Mouse (Mus musculus) erythroblast, embryonic 14.5 days (primary cell): ENCODE measurements around the gene Trpm3. TPM values are rescaled to one million over a fixed set of nuclear protein-coding genes. Genes with fewer than 3 reads are reported as not detected.

ENCODE experiments used
- H3K27me3 ChIP-seq: 2 replicates; pipeline ENCODE4 v1.6.1; 2012; ENCODE audit warnings: inconsistent platforms; ENCODE audit not compliant: control insufficient read depth
- H3K36me3 ChIP-seq: 2 replicates; pipeline ENCODE4 v1.6.1; 2012; ENCODE audit warnings: mild to moderate bottlenecking, inconsistent platforms; ENCODE audit not compliant: control insufficient read depth
- H3K4me1 ChIP-seq: 2 replicates; pipeline ENCODE4 v1.6.1; 2012; ENCODE audit warnings: inconsistent platforms; ENCODE audit not compliant: control insufficient read depth
- H3K4me3 ChIP-seq: replicated peaks from 2 replicates; pipeline ENCODE3; 2012; ENCODE audit warnings: moderate library complexity, mild to moderate bottlenecking, inconsistent platforms
- H3K9me3 ChIP-seq: 2 replicates; pipeline ENCODE4 v1.6.1; 2012; ENCODE audit warnings: low read length, inconsistent platforms, mixed read lengths; ENCODE audit not compliant: control insufficient read depth
- GATA1 ChIP-seq: IDR thresholded peaks from 2 replicates; pipeline ENCODE4 v1.6.1; 2012; ENCODE audit warnings: low read length, inconsistent platforms, mixed read lengths
- TAL1 ChIP-seq: IDR thresholded peaks from 3 replicates; pipeline ENCODE4 v1.6.1; 2012; ENCODE audit warnings: low read length, inconsistent platforms, mixed read lengths
- polyA plus RNA-seq: library from polyadenylated mRNA; stranded (reverse); fragments of >175 nt; gene quantifications from 2 replicates; pipeline ENCODE4 v1.2.3, GENCODE M21; 2012

The Trpm3 gene
- polyA plus RNA-seq, 1 experiment, result 0.02 TPM

GRCm38 (mm10) chr19:22338927-22339326 lies 200.1 kb downstream of the Trpm3 start:
- H3K27me3 ChIP-seq, result no peaks in the 10 kb centered on the region
- TF ChIP-seq TAL1, result no peak
- no peak for TF ChIP-seq GATA1

GRCm38 (mm10) chr19:22354037-22354541 lies 215.2 kb downstream of the Trpm3 start:
- H3K4me1 ChIP-seq, result no peaks in the 10 kb centered on the region
- no peak overlapping the region for H3K4me3 ChIP-seq
- no peaks in the 10 kb centered on the region; the same call in 1 of the 2 replicates for H3K9me3 ChIP-seq
- H3K27me3 ChIP-seq, result no peaks in the 10 kb centered on the region
- TF ChIP-seq GATA1 (no peak), TAL1 (no peak)
- H3K36me3 ChIP-seq, result no peaks in the 10 kb centered on the region

More at GRCm38 (mm10) chr19:22338927-22339326, 200.1 kb downstream of the Trpm3 start:
- Histone ChIP-seq H3K4me3 (no peak overlapping the region), H3K36me3 (no peaks in the 10 kb centered on the region), H3K4me1 (no peaks in the 10 kb centered on the region), H3K9me3 (no peaks in the 10 kb centered on the region)

GRCm38 (mm10) chr19:22386890-22387289 lies 248.0 kb downstream of the Trpm3 start:
- Histone ChIP-seq H3K27me3 (no peaks in the 10 kb centered on the region), H3K36me3 (no peaks in the 10 kb centered on the region), H3K9me3 (no peaks in the 10 kb centered on the region), H3K4me3 (no peak overlapping the region), H3K4me1 (no peaks in the 10 kb centered on the region)
- no peak for TF ChIP-seq GATA1
- TF ChIP-seq TAL1, result no peak

- H3K36me3 ChIP-seq, result no peaks in the 10 kb centered on the region
- no peaks in the 10 kb centered on the region for H3K4me1 ChIP-seq
- H3K9me3 ChIP-seq, result no peaks in the 10 kb centered on the region; the same call in 1 of the 2 replicates
- H3K4me3 ChIP-seq, result no peak overlapping the region
- TF ChIP-seq TAL1 (no peak), GATA1 (no peak)
- no peaks in the 10 kb centered on the region for H3K27me3 ChIP-seq
Measured at GRCm38 (mm10) chr19:22394700-22395099, 255.9 kb downstream of the Trpm3 start.

- Histone ChIP-seq H3K4me1 (no peaks in the 10 kb centered on the region), H3K36me3 (no peaks in the 10 kb centered on the region), H3K9me3 (no peaks in the 10 kb centered on the region), H3K27me3 (no peaks in the 10 kb centered on the region), H3K4me3 (no peak overlapping the region)
- TF ChIP-seq GATA1 (no peak), TAL1 (no peak)
Measured at GRCm38 (mm10) chr19:22404049-22404448, 265.2 kb downstream of the Trpm3 start.

- no peaks in the 10 kb centered on the region for H3K36me3 ChIP-seq
- TF ChIP-seq TAL1, result no peak
- no peak for TF ChIP-seq GATA1
- no peaks in the 10 kb centered on the region for H3K27me3 ChIP-seq
- no peaks in the 10 kb centered on the region for H3K4me1 ChIP-seq
- H3K9me3 ChIP-seq, result no peaks in the 10 kb centered on the region
- H3K4me3 ChIP-seq, result no peak overlapping the region
Measured at GRCm38 (mm10) chr19:22418239-22418638, 279.4 kb downstream of the Trpm3 start.

GRCm38 (mm10) chr19:22437207-22437606 lies 298.4 kb downstream of the Trpm3 start:
- TF ChIP-seq TAL1 (no peak), GATA1 (no peak)
- no peaks in the 10 kb centered on the region for H3K27me3 ChIP-seq
- no peak overlapping the region for H3K4me3 ChIP-seq
- no peaks in the 10 kb centered on the region for H3K4me1 ChIP-seq
- no peaks in the 10 kb centered on the region for H3K9me3 ChIP-seq
- no peaks in the 10 kb centered on the region for H3K36me3 ChIP-seq

- H3K4me3 ChIP-seq, result no peak overlapping the region
- H3K27me3 ChIP-seq, result peaks cover 2% of the 10 kb centered on the region
- no peaks in the 10 kb centered on the region for H3K36me3 ChIP-seq
- no peaks in the 10 kb centered on the region for H3K9me3 ChIP-seq
- TF ChIP-seq TAL1, result no peak
- no peaks in the 10 kb centered on the region for H3K4me1 ChIP-seq
Measured at GRCm38 (mm10) chr19:22447418-22448339, 308.8 kb downstream of the Trpm3 start.

- H3K4me3 ChIP-seq, result no peak overlapping the region
- H3K9me3 ChIP-seq, result no peaks in the 10 kb centered on the region
- peaks cover 2% of the 10 kb centered on the region for H3K27me3 ChIP-seq
- no peak for TF ChIP-seq TAL1
- TF ChIP-seq GATA1, result no peak
- H3K36me3 ChIP-seq, result no peaks in the 10 kb centered on the region
- no peaks in the 10 kb centered on the region for H3K4me1 ChIP-seq
Measured at GRCm38 (mm10) chr19:22448340-22449288, 309.8 kb downstream of the Trpm3 start.
